Mouse (Mus musculus): Measurements from ENCODE around the gene Fgf15. TPM values are rescaled to one million over a fixed set of nuclear protein-coding genes. Genes with fewer than 3 reads are reported as not detected.

The Fgf15 gene
- polyA plus RNA-seq, 1 experiment from 2014 or later, result 66.9 TPM

GRCm38 (mm10) chr7:144914296-144914947, 18.1 kb downstream of the Fgf15 start:
- 7% methylated on average over 17 of the region's 17 CpGs for WGBS
- no peaks in the 10 kb centered on the region for H3K27me3 ChIP-seq
- peaks cover 19% of the 10 kb centered on the region for H3K4me1 ChIP-seq (replicated peaks)
- H3K4me2 ChIP-seq (replicated peaks), result peak overlapping the region; percentile 85
- ATAC-seq, result peak; percentile 96
- H3K4me3 ChIP-seq (replicated peaks), result peak overlapping the region; percentile 76
- no peaks in the 10 kb centered on the region for H3K9me3 ChIP-seq
- peaks cover 26% of the 10 kb centered on the region for H3K36me3 ChIP-seq
- H3K27ac ChIP-seq, result peak overlapping the region; percentile 78
- H3K9ac ChIP-seq (replicated peaks), result peak overlapping the region; percentile 82; the same call in 1 of the 2 replicates

- H3K4me1 ChIP-seq (replicated peaks), result peaks cover 19% of the 10 kb centered on the region
- H3K4me2 ChIP-seq (replicated peaks), result peak within 1 kb of the TSS; percentile 85
- H3K36me3 ChIP-seq, result peaks cover 33% of the 10 kb centered on the region
- peak within 1 kb of the TSS; percentile 78 for H3K27ac ChIP-seq
- H3K27me3 ChIP-seq, result no peaks in the 10 kb centered on the region
- peak within 1 kb of the TSS; percentile 76 for H3K4me3 ChIP-seq (replicated peaks)
- H3K9me3 ChIP-seq, result no peaks in the 10 kb centered on the region
- WGBS, result 1% methylated on average over 55 of the region's 55 CpGs
- ATAC-seq, result peak; percentile 95
- H3K9ac ChIP-seq (replicated peaks), result peak within 1 kb of the TSS; percentile 82
Observed at GRCm38 (mm10) chr7:144914948-144915750, 18.8 kb downstream of the Fgf15 start, which contains the start of gene LTO1. Gene LTO1, plus strand, starts transcription at chr7:144915100.

GRCm38 (mm10) chr7:144918823-144919222, 22.5 kb downstream of the Fgf15 start:
- no peak overlapping the region for H3K4me3 ChIP-seq (replicated peaks)
- H3K9me3 ChIP-seq, result no peaks in the 10 kb centered on the region
- WGBS, result 72% methylated on average over 1 of the region's 1 CpGs
- H3K4me2 ChIP-seq (replicated peaks), result no peak overlapping the region
- H3K36me3 ChIP-seq, result peaks cover 68% of the 10 kb centered on the region
- H3K9ac ChIP-seq (replicated peaks), result no peak overlapping the region
- peaks cover 19% of the 10 kb centered on the region for H3K4me1 ChIP-seq (replicated peaks)
- no peaks in the 10 kb centered on the region for H3K27me3 ChIP-seq
- ATAC-seq, result no peak
- no peak overlapping the region for H3K27ac ChIP-seq

- no peak overlapping the region for H3K27ac ChIP-seq
- H3K9me3 ChIP-seq, result no peaks in the 10 kb centered on the region
Observed at GRCm38 (mm10) chr7:144927591-144927990, 31.3 kb downstream of the Fgf15 start.

GRCm38 (mm10) chr7:144928009-144928888, 31.9 kb downstream of the Fgf15 start:
- H3K4me1 ChIP-seq (replicated peaks), result peaks cover 15% of the 10 kb centered on the region
- H3K36me3 ChIP-seq, result peaks cover 44% of the 10 kb centered on the region

More at GRCm38 (mm10) chr7:144927591-144927990, 31.3 kb downstream of the Fgf15 start:
- H3K4me2 ChIP-seq (replicated peaks), result no peak overlapping the region
- no peak overlapping the region for H3K4me3 ChIP-seq (replicated peaks)
- peaks cover 15% of the 10 kb centered on the region for H3K4me1 ChIP-seq (replicated peaks)
- 86% methylated on average over 2 of the region's 2 CpGs for WGBS
- no peak for ATAC-seq
- no peak overlapping the region for H3K9ac ChIP-seq (replicated peaks)
- peaks cover 43% of the 10 kb centered on the region for H3K36me3 ChIP-seq
- H3K27me3 ChIP-seq, result no peaks in the 10 kb centered on the region

GRCm38 (mm10) chr7:144928889-144929210, 32.5 kb downstream of the Fgf15 start:
- Histone ChIP-seq H3K4me1 (replicated peaks) (peaks cover 15% of the 10 kb centered on the region), H3K27me3 (no peaks in the 10 kb centered on the region), H3K9ac (replicated peaks) (no peak overlapping the region), H3K4me3 (replicated peaks) (no peak overlapping the region), H3K9me3 (no peaks in the 10 kb centered on the region), H3K4me2 (replicated peaks) (no peak overlapping the region), H3K36me3 (peaks cover 44% of the 10 kb centered on the region), H3K27ac (no peak overlapping the region)
- ATAC-seq, result no peak
- WGBS, result 80% methylated on average over 6 of the region's 6 CpGs

More at GRCm38 (mm10) chr7:144928009-144928888, 31.9 kb downstream of the Fgf15 start:
- Histone ChIP-seq H3K9ac (replicated peaks) (no peak overlapping the region), H3K4me3 (replicated peaks) (no peak overlapping the region), H3K27me3 (no peaks in the 10 kb centered on the region), H3K4me2 (replicated peaks) (no peak overlapping the region), H3K9me3 (no peaks in the 10 kb centered on the region), H3K27ac (no peak overlapping the region)
- ATAC-seq, result no peak
- WGBS, result 78% methylated on average over 4 of the region's 4 CpGs

- ATAC-seq, result no peak
- Histone ChIP-seq H3K4me2 (replicated peaks) (no peak overlapping the region), H3K4me3 (replicated peaks) (no peak overlapping the region), H3K27me3 (no peaks in the 10 kb centered on the region), H3K27ac (no peak overlapping the region), H3K9ac (replicated peaks) (no peak overlapping the region), H3K9me3 (no peaks in the 10 kb centered on the region), H3K4me1 (replicated peaks) (peaks cover 15% of the 10 kb centered on the region), H3K36me3 (peaks cover 45% of the 10 kb centered on the region)
- 76% methylated on average over 8 of the region's 8 CpGs for whole genome bisulfite sequencing
Observed at GRCm38 (mm10) chr7:144929506-144929905, 33.2 kb downstream of the Fgf15 start.

- H3K4me3 ChIP-seq (replicated peaks), result no peak overlapping the region
- no peak; the same call in 1 of the 2 replicates for ATAC-seq
- no peaks in the 10 kb centered on the region for H3K9me3 ChIP-seq
- peaks cover 47% of the 10 kb centered on the region for H3K36me3 ChIP-seq
- 52% methylated on average over 5 of the region's 5 CpGs for WGBS
- H3K4me2 ChIP-seq (replicated peaks), result no peak overlapping the region
- peaks cover 16% of the 10 kb centered on the region for H3K4me1 ChIP-seq (replicated peaks)
- no peaks in the 10 kb centered on the region for H3K27me3 ChIP-seq
- peak overlapping the region; percentile 32 for H3K27ac ChIP-seq
- H3K9ac ChIP-seq (replicated peaks), result no peak overlapping the region
Observed at GRCm38 (mm10) chr7:144929931-144930330, 33.6 kb downstream of the Fgf15 start.

- Histone ChIP-seq H3K9ac (replicated peaks) (no peak overlapping the region), H3K9me3 (no peaks in the 10 kb centered on the region), H3K4me2 (replicated peaks) (no peak overlapping the region), H3K36me3 (peaks cover 58% of the 10 kb centered on the region), H3K4me1 (replicated peaks) (peaks cover 35% of the 10 kb centered on the region), H3K4me3 (replicated peaks) (no peak overlapping the region), H3K27me3 (no peaks in the 10 kb centered on the region), H3K27ac (no peak overlapping the region)
- 15% methylated on average over 3 of the region's 3 CpGs for WGBS
- no peak for ATAC-seq
Observed at GRCm38 (mm10) chr7:144931778-144932177, 35.4 kb downstream of the Fgf15 start.

- H3K9me3 ChIP-seq, result no peaks in the 10 kb centered on the region
Observed at GRCm38 (mm10) chr7:144932389-144932937, 36.1 kb downstream of the Fgf15 start.

GRCm38 (mm10) chr7:144933336-144933735, 37.0 kb downstream of the Fgf15 start:
- Histone ChIP-seq H3K27me3 (no peaks in the 10 kb centered on the region; the same call in 1 of the 2 replicates), H3K9me3 (no peaks in the 10 kb centered on the region), H3K9ac (replicated peaks) (no peak overlapping the region), H3K4me1 (replicated peaks) (peaks cover 47% of the 10 kb centered on the region), H3K4me3 (replicated peaks) (no peak overlapping the region), H3K27ac (no peak overlapping the region), H3K4me2 (replicated peaks) (no peak overlapping the region), H3K36me3 (peaks cover 55% of the 10 kb centered on the region)
- WGBS, result 92% methylated on average over 3 of the region's 3 CpGs
- no peak for ATAC-seq

More at GRCm38 (mm10) chr7:144932389-144932937, 36.1 kb downstream of the Fgf15 start:
- 75% methylated on average over 18 of the region's 18 CpGs for WGBS
- H3K9ac ChIP-seq (replicated peaks), result no peak overlapping the region
- ATAC-seq, result no peak
- peaks cover 40% of the 10 kb centered on the region for H3K4me1 ChIP-seq (replicated peaks)
- no peak overlapping the region for H3K4me3 ChIP-seq (replicated peaks)
- peaks cover 55% of the 10 kb centered on the region for H3K36me3 ChIP-seq
- H3K27ac ChIP-seq, result no peak overlapping the region
- no peak overlapping the region for H3K4me2 ChIP-seq (replicated peaks)
- H3K27me3 ChIP-seq, result no peaks in the 10 kb centered on the region

All from midbrain, embryonic 13.5 days (tissue).